Mouse (Mus musculus): ENCODE results near the gene Carhsp1. TPM values are rescaled to one million over a fixed set of nuclear protein-coding genes. Genes with fewer than 3 reads are reported as not detected.

Gene Carhsp1
- polyA plus RNA-seq, 1 experiment from 2014 or later, result 52.1 TPM

- Histone ChIP-seq H3K4me1 (ENCODE audit: control insufficient read depth, insufficient read depth, low read length) (no peaks in the 10 kb centered on the region), H3K36me3 (replicated peaks; ENCODE audit: control insufficient read depth, insufficient read depth, low read depth, low read length) (peaks cover 14% of the 10 kb centered on the region)
- WGBS, result 94% methylated on average over 8 of the region's 8 CpGs
These were observed 27.6 kb upstream of the Carhsp1 start for GRCm38 (mm10) chr16:8699556-8699955.

DNA sequence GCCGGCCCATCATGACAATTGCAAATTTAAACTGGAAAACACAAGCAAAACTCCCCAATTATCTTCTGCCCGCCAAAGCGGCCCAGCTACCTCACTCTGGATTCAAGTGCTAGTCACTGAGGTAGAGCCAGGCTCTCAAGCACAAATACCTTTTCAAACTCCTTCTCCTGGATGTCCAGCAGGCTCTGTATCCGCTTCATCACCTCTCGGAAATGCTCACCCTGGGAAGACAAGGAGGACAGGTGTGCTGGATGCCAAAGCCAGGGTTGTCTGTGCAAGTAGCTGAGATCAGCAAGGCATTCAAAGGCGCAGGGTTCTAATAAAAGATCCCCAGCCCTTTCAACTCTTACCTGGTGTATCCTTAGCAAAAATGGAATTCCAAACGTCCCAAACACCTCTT lies 19.3 kb upstream of the Carhsp1 start:
- Histone ChIP-seq H3K4me1 (ENCODE audit: control insufficient read depth, insufficient read depth, low read length) (no peaks in the 10 kb centered on the region), H3K36me3 (replicated peaks; ENCODE audit: control insufficient read depth, insufficient read depth, low read depth, low read length) (peaks cover 14% of the 10 kb centered on the region), H3K9me3 (replicated peaks; ENCODE audit: control insufficient read depth, low read length) (no peaks in the 10 kb centered on the region), H3K4me3 (ENCODE audit: low read depth, low read length) (no peak overlapping the region), H3K27me3 (ENCODE audit: control insufficient read depth, insufficient read depth, low read length) (no peaks in the 10 kb centered on the region), H3K9ac (replicated peaks; ENCODE audit: low read length) (no peak overlapping the region), H3K27ac (replicated peaks; ENCODE audit: low read depth, low read length) (no peak overlapping the region), H3K4me2 (ENCODE audit: low read depth, low read length) (no peak overlapping the region)
- DNase-seq (ENCODE audit: low spot score) (no peak), ATAC-seq (replicated peaks; ENCODE audit: insufficient number of reproducible peaks, low FRiP score, low TSS enrichment, low read depth) (no peak)
- WGBS, result 89% methylated on average over 7 of the region's 7 CpGs

More at GRCm38 (mm10) chr16:8699556-8699955, 27.6 kb upstream of the Carhsp1 start:
- Histone ChIP-seq H3K27me3 (ENCODE audit: control insufficient read depth, insufficient read depth, low read length) (no peaks in the 10 kb centered on the region), H3K27ac (replicated peaks; ENCODE audit: low read depth, low read length) (no peak overlapping the region), H3K9ac (replicated peaks; ENCODE audit: low read length) (no peak overlapping the region), H3K4me2 (ENCODE audit: low read depth, low read length) (no peak overlapping the region), H3K9me3 (replicated peaks; ENCODE audit: control insufficient read depth, low read length) (no peaks in the 10 kb centered on the region), H3K4me3 (ENCODE audit: low read depth, low read length) (no peak overlapping the region)
- no peak for ATAC-seq (replicated peaks; ENCODE audit: insufficient number of reproducible peaks, low FRiP score, low TSS enrichment, low read depth)
- DNase-seq (ENCODE audit: low spot score), result no peak

DNA sequence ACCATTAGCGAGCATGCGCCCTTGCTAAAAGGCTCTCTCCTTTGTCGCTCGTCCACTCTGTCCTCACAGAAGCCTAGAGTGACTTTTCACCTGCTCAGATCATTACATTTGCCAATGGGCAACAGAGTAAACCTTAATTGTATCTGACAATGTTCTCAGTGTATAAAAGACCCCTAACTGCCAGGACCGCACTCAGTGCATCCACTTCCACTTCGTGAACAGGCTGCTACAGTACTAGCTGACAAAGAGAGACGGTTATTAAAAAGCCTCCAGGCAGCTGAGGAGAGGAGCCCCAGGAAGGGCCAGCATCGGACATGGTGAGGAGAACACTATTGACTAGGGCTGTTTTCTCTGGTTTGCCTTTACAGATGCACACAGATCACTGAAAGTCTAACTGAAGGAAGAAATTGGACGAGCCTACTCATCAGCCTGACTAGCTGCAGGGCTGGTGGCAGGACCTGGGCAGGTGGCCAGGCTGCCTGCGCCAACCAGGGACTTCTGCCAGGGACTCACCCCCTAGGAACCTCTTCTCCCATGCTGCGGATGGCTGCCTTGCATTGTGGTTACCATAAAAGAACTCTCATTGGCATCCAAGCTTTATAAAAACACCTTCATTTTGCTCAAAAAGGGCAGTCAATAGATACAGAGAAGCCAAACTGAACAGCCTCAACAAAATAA lies 18.2 kb upstream of the Carhsp1 start:
- 93% methylated on average over 11 of the region's 11 CpGs for WGBS

DNA sequence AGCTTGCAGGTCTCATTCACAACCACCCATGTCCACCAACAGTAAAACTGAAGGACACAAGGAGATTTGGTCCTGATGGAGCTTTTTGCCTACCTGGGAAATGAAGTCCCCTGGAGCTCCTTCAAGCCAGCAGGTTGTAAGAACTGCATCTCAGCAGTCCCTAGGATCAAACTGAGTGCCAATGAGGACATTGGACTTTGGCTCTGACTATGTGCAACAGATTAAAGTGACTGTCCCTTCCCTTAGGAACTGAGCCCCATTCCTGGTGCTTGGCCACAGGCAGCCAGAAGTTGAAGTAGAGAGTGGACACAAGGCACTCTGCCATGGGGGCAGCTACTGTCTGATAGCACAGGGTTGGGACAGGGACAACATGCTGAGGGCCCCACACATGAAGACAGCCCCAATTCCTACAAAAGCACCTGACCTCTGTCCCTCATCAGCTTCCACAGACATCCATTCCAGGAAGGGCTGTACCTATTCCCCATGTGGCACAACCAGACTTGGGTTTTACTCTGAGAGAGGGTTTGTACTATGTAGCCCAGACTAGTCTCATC lies 15.7 kb upstream of the Carhsp1 start:
- H3K9me3 ChIP-seq (replicated peaks; ENCODE audit: control insufficient read depth, low read length), result no peaks in the 10 kb centered on the region
- no peak for ATAC-seq (replicated peaks; ENCODE audit: insufficient number of reproducible peaks, low FRiP score, low TSS enrichment, low read depth)
- no peaks in the 10 kb centered on the region for H3K4me1 ChIP-seq (ENCODE audit: control insufficient read depth, insufficient read depth, low read length)
- H3K4me3 ChIP-seq (ENCODE audit: low read depth, low read length), result no peak overlapping the region
- H3K4me2 ChIP-seq (ENCODE audit: low read depth, low read length), result no peak overlapping the region
- H3K27ac ChIP-seq (replicated peaks; ENCODE audit: low read depth, low read length), result no peak overlapping the region
- no peak overlapping the region for H3K9ac ChIP-seq (replicated peaks; ENCODE audit: low read length)
- no peaks in the 10 kb centered on the region for H3K27me3 ChIP-seq (ENCODE audit: control insufficient read depth, insufficient read depth, low read length)
- peaks cover 6% of the 10 kb centered on the region for H3K36me3 ChIP-seq (replicated peaks; ENCODE audit: control insufficient read depth, insufficient read depth, low read depth, low read length)
- DNase-seq (ENCODE audit: low spot score), result no peak

More for the DNA sequence above, 18.2 kb upstream of the Carhsp1 start:
- no peak for DNase-seq (ENCODE audit: low spot score)
- peaks cover 14% of the 10 kb centered on the region for H3K36me3 ChIP-seq (replicated peaks; ENCODE audit: control insufficient read depth, insufficient read depth, low read depth, low read length)
- no peak for ATAC-seq (replicated peaks; ENCODE audit: insufficient number of reproducible peaks, low FRiP score, low TSS enrichment, low read depth)
- no peaks in the 10 kb centered on the region for H3K4me1 ChIP-seq (ENCODE audit: control insufficient read depth, insufficient read depth, low read length)
- H3K9ac ChIP-seq (replicated peaks; ENCODE audit: low read length), result no peak overlapping the region
- H3K9me3 ChIP-seq (replicated peaks; ENCODE audit: control insufficient read depth, low read length), result no peaks in the 10 kb centered on the region
- H3K27ac ChIP-seq (replicated peaks; ENCODE audit: low read depth, low read length), result no peak overlapping the region
- H3K4me3 ChIP-seq (ENCODE audit: low read depth, low read length), result no peak overlapping the region
- H3K4me2 ChIP-seq (ENCODE audit: low read depth, low read length), result no peak overlapping the region
- H3K27me3 ChIP-seq (ENCODE audit: control insufficient read depth, insufficient read depth, low read length), result no peaks in the 10 kb centered on the region

DNA sequence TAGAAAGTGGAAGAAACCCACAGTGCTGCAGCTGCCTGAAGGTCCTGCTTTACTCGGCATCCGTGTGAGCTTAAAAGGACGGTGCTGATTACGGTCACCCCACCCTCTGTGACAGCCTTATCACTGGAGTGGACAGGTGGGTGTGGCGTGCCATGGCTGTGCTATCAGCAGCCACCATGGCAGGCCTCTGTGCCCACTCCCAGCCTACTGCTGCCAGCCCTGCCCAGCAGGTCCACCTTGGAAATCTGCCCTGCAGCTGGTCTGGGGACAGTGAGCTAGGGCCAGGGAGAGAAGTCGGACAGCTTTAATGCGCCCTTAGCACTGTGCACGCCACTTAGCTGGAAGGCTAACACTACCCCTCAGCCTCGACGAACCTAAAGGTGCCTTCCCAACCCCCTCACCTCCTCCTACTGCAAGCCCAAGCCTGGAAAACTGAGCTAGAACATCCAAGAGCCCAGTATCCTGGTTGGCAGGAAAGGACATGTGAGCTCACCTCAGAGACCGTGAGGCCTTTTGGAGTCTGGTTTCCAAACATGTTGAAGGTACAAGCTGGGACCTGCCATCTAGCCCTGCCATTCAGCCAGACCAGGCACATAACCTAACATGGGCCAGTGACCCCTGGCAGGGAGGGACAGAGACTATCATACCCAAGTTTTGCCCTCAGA lies 15.0 kb upstream of the Carhsp1 start:
- 83% methylated on average over 11 of the region's 11 CpGs for WGBS
- DNase-seq (ENCODE audit: low spot score) (no peak), ATAC-seq (replicated peaks; ENCODE audit: insufficient number of reproducible peaks, low FRiP score, low TSS enrichment, low read depth) (peak; percentile 32; the same call in 1 of the 2 replicates)
- H3K4me1 ChIP-seq (ENCODE audit: control insufficient read depth, insufficient read depth, low read length), result no peaks in the 10 kb centered on the region
- no peaks in the 10 kb centered on the region for H3K9me3 ChIP-seq (replicated peaks; ENCODE audit: control insufficient read depth, low read length)
- H3K36me3 ChIP-seq (replicated peaks; ENCODE audit: control insufficient read depth, insufficient read depth, low read depth, low read length), result peaks cover 6% of the 10 kb centered on the region
- H3K4me2 ChIP-seq (ENCODE audit: low read depth, low read length), result no peak overlapping the region
- no peaks in the 10 kb centered on the region for H3K27me3 ChIP-seq (ENCODE audit: control insufficient read depth, insufficient read depth, low read length)
- no peak overlapping the region for H3K9ac ChIP-seq (replicated peaks; ENCODE audit: low read length)
- H3K4me3 ChIP-seq (ENCODE audit: low read depth, low read length), result no peak overlapping the region
- H3K27ac ChIP-seq (replicated peaks; ENCODE audit: low read depth, low read length), result no peak overlapping the region

DNA sequence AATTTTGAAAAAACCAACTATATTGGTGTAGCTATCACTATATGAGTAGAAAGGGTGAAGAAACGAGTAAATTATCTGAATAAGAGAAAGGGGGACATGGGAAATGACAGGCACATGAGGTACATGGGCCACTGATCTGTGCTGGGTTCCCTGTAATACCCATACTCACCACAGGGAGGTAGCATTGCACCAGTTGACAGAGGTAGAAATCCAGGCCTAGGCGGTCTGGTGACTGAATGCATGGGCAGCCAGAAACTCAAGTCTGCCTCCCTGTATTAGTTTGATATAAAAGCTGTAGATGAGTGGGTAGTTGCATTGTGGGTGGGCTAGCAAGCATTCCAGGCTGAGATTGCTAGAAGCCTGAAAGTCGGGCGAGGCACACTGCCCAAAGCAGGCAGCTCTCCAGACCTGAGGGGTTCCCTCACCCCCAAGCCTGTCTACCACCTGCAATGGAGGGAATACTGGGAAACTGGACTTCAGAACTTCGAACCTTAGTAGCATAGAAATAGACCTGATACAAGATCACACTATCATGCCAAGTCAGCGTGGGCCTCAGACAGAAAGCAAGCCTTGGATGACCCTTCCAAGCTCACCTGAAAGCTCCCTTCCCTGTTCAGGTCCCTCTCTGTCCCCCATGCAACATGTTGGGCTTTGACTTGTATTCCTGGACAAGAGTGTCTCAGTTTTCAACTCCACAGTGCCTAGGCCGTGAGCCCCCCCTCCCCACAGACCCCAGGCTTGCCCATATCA lies 14.3 kb upstream of the Carhsp1 start:
- ATAC-seq (replicated peaks; ENCODE audit: insufficient number of reproducible peaks, low FRiP score, low TSS enrichment, low read depth) (peak; percentile 42; the same call in 1 of the 2 replicates), DNase-seq (ENCODE audit: low spot score) (peak; percentile 72)
- Histone ChIP-seq H3K4me1 (ENCODE audit: control insufficient read depth, insufficient read depth, low read length) (no peaks in the 10 kb centered on the region), H3K36me3 (replicated peaks; ENCODE audit: control insufficient read depth, insufficient read depth, low read depth, low read length) (peaks cover 6% of the 10 kb centered on the region), H3K4me2 (ENCODE audit: low read depth, low read length) (no peak overlapping the region), H3K9me3 (replicated peaks; ENCODE audit: control insufficient read depth, low read length) (no peaks in the 10 kb centered on the region), H3K4me3 (ENCODE audit: low read depth, low read length) (no peak overlapping the region), H3K27me3 (ENCODE audit: control insufficient read depth, insufficient read depth, low read length) (no peaks in the 10 kb centered on the region), H3K27ac (replicated peaks; ENCODE audit: low read depth, low read length) (no peak overlapping the region), H3K9ac (replicated peaks; ENCODE audit: low read length) (no peak overlapping the region)
- WGBS, result 61% methylated on average over 7 of the region's 7 CpGs

GRCm38 (mm10) chr16:8685087-8685486 lies 13.1 kb upstream of the Carhsp1 start:
- no peaks in the 10 kb centered on the region for H3K9me3 ChIP-seq (replicated peaks; ENCODE audit: control insufficient read depth, low read length)
- H3K36me3 ChIP-seq (replicated peaks; ENCODE audit: control insufficient read depth, insufficient read depth, low read depth, low read length), result no peaks in the 10 kb centered on the region; the same call in 1 of the 2 replicates
- ATAC-seq (replicated peaks; ENCODE audit: insufficient number of reproducible peaks, low FRiP score, low TSS enrichment, low read depth), result no peak
- no peaks in the 10 kb centered on the region for H3K4me1 ChIP-seq (ENCODE audit: control insufficient read depth, insufficient read depth, low read length)
- no peak for DNase-seq (ENCODE audit: low spot score)
- no peak overlapping the region for H3K9ac ChIP-seq (replicated peaks; ENCODE audit: low read length)
- H3K4me2 ChIP-seq (ENCODE audit: low read depth, low read length), result no peak overlapping the region
- 78% methylated on average over 4 of the region's 4 CpGs for WGBS
- no peaks in the 10 kb centered on the region for H3K27me3 ChIP-seq (ENCODE audit: control insufficient read depth, insufficient read depth, low read length)
- H3K4me3 ChIP-seq (ENCODE audit: low read depth, low read length), result no peak overlapping the region
- H3K27ac ChIP-seq (replicated peaks; ENCODE audit: low read depth, low read length), result no peak overlapping the region
